Mouse (Mus musculus) stomach, embryonic 16.5 days (tissue): ENCODE measurements at regions not wholly inside any gene's neighbourhood (a gene's known extent, or its start where the extent isn't known, plus 50 kb on each side); places are given as distances from the start of the nearest gene placed in this dataset.

Source experiments
- ATAC-seq: fragments of 200-750 bp; cut with Nextera tagmentation; 2 replicates; pipeline ENCODE4 v1.8.0; 2017; ENCODE audit warnings: moderate number of reproducible peaks, moderate TSS enrichment; ENCODE audit not compliant: insufficient read depth, low FRiP score
- H3K27ac ChIP-seq: fragments of 300-500 bp; sonication (generic); 2 replicates; pipeline ENCODE4 v1.5.1; 2014; ENCODE audit warnings: low read length
- H3K27me3 ChIP-seq: fragments of 300-500 bp; sonication (generic); 2 replicates; pipeline ENCODE4 v1.6.1; 2014; ENCODE audit warnings: low read length, control low read depth, mixed read lengths; ENCODE audit not compliant: control insufficient read depth, insufficient read depth
- H3K36me3 ChIP-seq: fragments of 300-500 bp; sonication (generic); 2 replicates; pipeline ENCODE4 v1.6.1; 2014; ENCODE audit warnings: low read length; ENCODE audit not compliant: control insufficient read depth, insufficient read depth
- H3K4me1 ChIP-seq: fragments of 300-500 bp; sonication (generic); 2 replicates; pipeline ENCODE4 v1.6.1; 2014; ENCODE audit warnings: low read length, control low read depth, mixed read lengths; ENCODE audit not compliant: control insufficient read depth, insufficient read depth
- H3K4me2 ChIP-seq: fragments of 300-500 bp; sonication (generic); 2 replicates; pipeline ENCODE4 v1.6.1; 2014; ENCODE audit warnings: low read depth, low read length, mixed read lengths
- H3K4me3 ChIP-seq: fragments of 300-500 bp; sonication (generic); replicated peaks from 2 replicates; pipeline ENCODE4 v1.5.1; 2014; ENCODE audit warnings: mild to moderate bottlenecking, low read length
- H3K9ac ChIP-seq: fragments of 300-500 bp; sonication (generic); 2 replicates; pipeline ENCODE4 v1.6.1; 2014; ENCODE audit warnings: low read length
- H3K9me3 ChIP-seq: fragments of 300-500 bp; sonication (generic); replicated peaks from 2 replicates; pipeline ENCODE4 v1.6.1; 2016; ENCODE audit warnings: low read length, control low read depth; ENCODE audit not compliant: control insufficient read depth
- WGBS: fragments of 180-500 bp; shearing (Covaris S2); extraction: QIAGEN DNeasy Blood & Tissue Kit; methylation state at CpG from one replicate; pipeline ENCODE4 v1.1.7; 2014; 5-methylcytosine and 5-hydroxymethylcytosine counted together

- no peak overlapping the region for H3K4me2 ChIP-seq
- no peaks in the 10 kb centered on the region for H3K27me3 ChIP-seq
- H3K27ac ChIP-seq, result no peak overlapping the region
- no peak overlapping the region for H3K9ac ChIP-seq
- H3K36me3 ChIP-seq, result no peaks in the 10 kb centered on the region
- H3K9me3 ChIP-seq, result no peaks in the 10 kb centered on the region
- no peaks in the 10 kb centered on the region for H3K4me1 ChIP-seq
- no peak for ATAC-seq
- no peak overlapping the region for H3K4me3 ChIP-seq
- WGBS, result 40% methylated on average over 2 of the region's 2 CpGs
These were observed 253.1 kb upstream of the Pbx1 start for GRCm38 (mm10) chr1:168685147-168685546.

GRCm38 (mm10) chr1:168681685-168682491 lies 249.8 kb upstream of the Pbx1 start:
- Histone ChIP-seq H3K4me3 (no peak overlapping the region), H3K4me2 (no peak overlapping the region), H3K27me3 (no peaks in the 10 kb centered on the region), H3K27ac (no peak overlapping the region), H3K36me3 (no peaks in the 10 kb centered on the region), H3K4me1 (no peaks in the 10 kb centered on the region), H3K9ac (no peak overlapping the region), H3K9me3 (no peaks in the 10 kb centered on the region)
- WGBS, result 59% methylated on average over 6 of the region's 6 CpGs
- no peak for ATAC-seq

- H3K4me1 ChIP-seq, result no peaks in the 10 kb centered on the region
- H3K4me2 ChIP-seq, result no peak overlapping the region
- no peak overlapping the region for H3K4me3 ChIP-seq
- 82% methylated on average over 3 of the region's 3 CpGs for WGBS
- no peaks in the 10 kb centered on the region for H3K36me3 ChIP-seq
- no peaks in the 10 kb centered on the region for H3K9me3 ChIP-seq
- H3K9ac ChIP-seq, result no peak overlapping the region
- H3K27me3 ChIP-seq, result no peaks in the 10 kb centered on the region
- no peak overlapping the region for H3K27ac ChIP-seq
- ATAC-seq, result no peak
These were observed 248.6 kb upstream of the Pbx1 start for GRCm38 (mm10) chr1:168680674-168681073.

- Histone ChIP-seq H3K4me1 (no peaks in the 10 kb centered on the region), H3K4me2 (peak overlapping the region; percentile 46), H3K27ac (no peak overlapping the region), H3K9me3 (no peaks in the 10 kb centered on the region), H3K27me3 (no peaks in the 10 kb centered on the region), H3K4me3 (peak overlapping the region; percentile 31), H3K36me3 (no peaks in the 10 kb centered on the region), H3K9ac (no peak overlapping the region)
- WGBS, result 42% methylated on average over 29 of the region's 29 CpGs
- ATAC-seq, result no peak
These were observed 244.6 kb upstream of the Pbx1 start for GRCm38 (mm10) chr1:168676418-168677413.

GRCm38 (mm10) chr1:168675741-168676140 lies 243.7 kb upstream of the Pbx1 start:
- WGBS, result 72% methylated on average over 10 of the region's 10 CpGs
- ATAC-seq, result no peak
- Histone ChIP-seq H3K9ac (no peak overlapping the region), H3K4me2 (no peak overlapping the region), H3K4me1 (no peaks in the 10 kb centered on the region), H3K9me3 (no peaks in the 10 kb centered on the region), H3K4me3 (no peak overlapping the region), H3K27me3 (no peaks in the 10 kb centered on the region), H3K36me3 (no peaks in the 10 kb centered on the region), H3K27ac (no peak overlapping the region)

GRCm38 (mm10) chr1:168662755-168663284 lies 230.8 kb upstream of the Pbx1 start:
- ATAC-seq, result no peak
- Histone ChIP-seq H3K4me3 (no peak overlapping the region), H3K9ac (no peak overlapping the region), H3K27me3 (no peaks in the 10 kb centered on the region), H3K36me3 (no peaks in the 10 kb centered on the region), H3K4me2 (no peak overlapping the region), H3K4me1 (no peaks in the 10 kb centered on the region), H3K27ac (no peak overlapping the region), H3K9me3 (no peaks in the 10 kb centered on the region)
- WGBS, result 65% methylated on average over 11 of the region's 11 CpGs

- no peak overlapping the region for H3K4me2 ChIP-seq
- no peak overlapping the region for H3K9ac ChIP-seq
- WGBS, result 60% methylated on average over 7 of the region's 7 CpGs
- H3K36me3 ChIP-seq, result no peaks in the 10 kb centered on the region
- H3K27ac ChIP-seq, result no peak overlapping the region
- H3K27me3 ChIP-seq, result no peaks in the 10 kb centered on the region
- no peaks in the 10 kb centered on the region for H3K9me3 ChIP-seq
- ATAC-seq, result no peak
- no peaks in the 10 kb centered on the region for H3K4me1 ChIP-seq
- H3K4me3 ChIP-seq, result no peak overlapping the region
These were observed 228.9 kb upstream of the Pbx1 start for GRCm38 (mm10) chr1:168660956-168661355.

- 74% methylated on average over 5 of the region's 5 CpGs for WGBS
These were observed 227.5 kb upstream of the Pbx1 start for GRCm38 (mm10) chr1:168659578-168659977.

GRCm38 (mm10) chr1:168632837-168633236 lies 200.8 kb upstream of the Pbx1 start:
- Histone ChIP-seq H3K4me2 (no peak overlapping the region), H3K27ac (no peak overlapping the region), H3K9me3 (no peaks in the 10 kb centered on the region), H3K4me1 (no peaks in the 10 kb centered on the region), H3K9ac (no peak overlapping the region), H3K27me3 (no peaks in the 10 kb centered on the region), H3K4me3 (no peak overlapping the region), H3K36me3 (no peaks in the 10 kb centered on the region)
- 84% methylated on average over 2 of the region's 2 CpGs for WGBS
- no peak for ATAC-seq

More at GRCm38 (mm10) chr1:168659578-168659977, 227.5 kb upstream of the Pbx1 start:
- no peaks in the 10 kb centered on the region for H3K4me1 ChIP-seq
- no peaks in the 10 kb centered on the region for H3K27me3 ChIP-seq
- no peaks in the 10 kb centered on the region for H3K9me3 ChIP-seq
- H3K27ac ChIP-seq, result no peak overlapping the region
- H3K4me2 ChIP-seq, result no peak overlapping the region
- ATAC-seq, result peak; percentile 79
- no peak overlapping the region for H3K4me3 ChIP-seq
- H3K36me3 ChIP-seq, result no peaks in the 10 kb centered on the region
- no peak overlapping the region for H3K9ac ChIP-seq
